Mouse (Mus musculus) liver, adult 2 months (tissue): Measurements from ENCODE around the gene Ttll11.

Experiments used
- CTCF ChIP-seq: fragments of 200-500 bp; IDR thresholded peaks from 2 replicates; pipeline ENCODE4 v1.5.1; 2011; ENCODE audit warnings: low read depth, low read length, control low read depth
- POLR2A ChIP-seq: fragments of 200-500 bp; IDR thresholded peaks from 2 replicates; pipeline ENCODE4 v1.6.1; 2011; ENCODE audit warnings: low read length, control low read depth; ENCODE audit not compliant: insufficient read depth; ENCODE audit errors: extremely low read depth

DNA sequence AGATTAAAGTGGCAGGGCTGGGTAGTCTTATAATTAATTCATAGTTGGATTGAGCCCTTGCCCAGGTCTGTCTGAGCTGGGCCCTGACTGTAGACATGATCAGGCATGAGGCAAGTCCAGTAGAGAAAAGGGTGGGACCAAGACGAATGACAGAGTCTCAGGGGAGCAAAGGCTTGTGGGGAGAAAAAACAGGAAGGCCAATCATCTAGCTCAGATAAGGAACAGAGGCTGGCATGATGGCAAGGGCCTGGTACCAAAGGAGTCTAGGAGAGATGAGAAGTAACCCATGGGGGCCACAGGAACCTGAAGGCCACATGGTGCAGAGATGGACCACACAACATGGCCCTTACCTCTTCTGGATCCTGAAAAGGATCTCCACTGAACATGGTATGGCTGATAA, 263.5 kb downstream of the Ttll11 start:
- TF ChIP-seq POLR2A (no peak), CTCF (no peak)
